Mouse (Mus musculus): ENCODE measurements at regions not wholly inside any gene's neighbourhood (a gene's known extent, or its start where the extent isn't known, plus 50 kb on each side); places are given as distances from the start of the nearest gene placed in this dataset.

DNA sequence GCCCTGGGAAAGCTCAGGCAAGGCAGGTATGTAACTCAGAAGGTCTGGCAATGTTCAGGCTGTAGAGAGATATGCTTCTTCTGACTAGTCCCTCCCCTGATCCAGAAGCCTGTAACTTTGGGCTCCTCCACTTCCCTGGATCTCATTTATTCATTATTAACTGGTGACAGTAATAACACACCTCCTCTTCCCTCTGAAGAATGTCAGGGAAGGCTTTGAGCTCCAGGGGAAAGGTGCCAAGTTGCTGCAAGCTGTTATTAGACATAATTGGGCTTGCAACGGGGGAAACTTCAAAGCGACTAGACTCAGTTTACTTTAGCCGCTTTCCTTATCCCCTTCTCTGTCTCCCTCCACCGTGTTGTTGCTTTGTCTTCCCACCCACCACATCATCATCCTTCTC lies 75.6 kb upstream of the Tmprss2 start:
- no peak for DNase-seq (ENCODE audit: low spot score in 2 of 2)

- no peak for DNase-seq (ENCODE audit: low spot score in 2 of 2)
These were observed 74.7 kb upstream of the Tmprss2 start for GRCm38 (mm10) chr16:97685603-97686285.

DNA sequence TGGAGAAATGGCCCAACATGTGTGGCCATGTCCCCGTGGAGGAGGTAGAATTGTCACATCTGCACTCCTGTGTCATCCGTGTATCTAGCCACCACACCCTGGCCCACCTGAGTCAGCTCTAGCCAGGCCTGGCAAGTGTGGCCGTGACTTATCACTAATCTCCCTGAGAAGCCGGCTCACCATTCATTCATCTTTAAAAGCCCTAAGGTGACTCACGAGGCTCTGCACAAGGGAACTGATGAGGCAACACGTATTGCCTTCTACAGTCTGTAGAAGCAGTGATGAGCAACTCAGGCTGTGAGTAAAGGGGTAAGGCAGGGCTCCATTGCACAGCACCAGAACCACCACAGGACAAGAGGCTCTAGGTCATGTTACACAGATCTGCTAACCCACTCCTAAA lies 70.2 kb upstream of the Tmprss2 start:
- no peak for DNase-seq (ENCODE audit: low spot score in 2 of 2)

GRCm38 (mm10) chr16:97679820-97680219 lies 68.8 kb upstream of the Tmprss2 start:
- no peak for DNase-seq (ENCODE audit: low spot score in 2 of 2)

- DNase-seq (ENCODE audit: low spot score in 2 of 2), result no peak
These were observed 68.3 kb upstream of the Tmprss2 start for GRCm38 (mm10) chr16:97679252-97679651.

- DNase-seq (ENCODE audit: low spot score in 2 of 2), result no peak
These were observed 66.6 kb upstream of the Tmprss2 start for GRCm38 (mm10) chr16:97677621-97678020.

GRCm38 (mm10) chr16:97673576-97673975 lies 62.6 kb upstream of the Tmprss2 start:
- no peak for DNase-seq (ENCODE audit: low spot score in 2 of 2)

DNA sequence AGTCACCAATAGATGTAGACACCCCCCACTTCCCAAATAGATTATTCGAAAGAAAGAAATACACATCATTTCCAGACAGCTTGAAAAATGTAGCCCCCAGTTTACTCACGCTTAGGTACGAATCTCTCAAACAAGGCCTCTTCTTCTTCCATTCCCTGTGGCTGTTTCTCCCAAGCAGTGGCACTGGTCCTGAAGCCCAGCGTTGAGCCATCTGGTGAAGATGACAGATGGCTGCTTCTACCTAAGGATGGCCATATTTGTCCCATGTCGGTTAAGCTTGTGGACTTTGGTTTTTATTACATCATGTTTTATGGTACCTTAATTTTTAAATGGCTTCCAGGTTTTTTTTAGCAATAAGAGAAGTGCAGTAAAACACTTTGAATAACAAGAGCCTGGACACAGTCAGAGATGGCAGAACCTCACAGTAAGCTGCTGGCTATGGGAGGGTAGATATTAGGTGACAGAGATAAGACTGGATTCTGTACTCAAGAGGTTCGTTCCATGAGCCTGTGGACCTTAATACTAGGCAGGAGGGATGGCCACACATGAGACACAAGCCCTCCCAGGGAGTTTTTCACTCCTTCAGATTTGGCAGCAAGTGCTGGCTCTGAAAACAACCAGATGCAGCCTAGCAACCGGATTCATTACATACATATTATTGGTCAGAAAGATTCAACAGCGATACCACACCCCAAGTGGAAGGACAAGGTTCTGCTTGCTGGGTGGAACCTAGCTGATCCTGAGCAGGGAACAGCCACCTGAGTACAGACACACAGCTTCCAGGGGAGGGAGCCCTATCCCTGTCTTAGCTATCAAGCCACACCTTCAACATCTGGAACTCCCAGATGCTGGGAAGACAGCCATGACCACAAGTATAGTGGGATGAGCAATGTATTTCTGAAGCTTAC lies 59.4 kb upstream of the Tmprss2 start:
- peak; percentile 22 to 43 for DNase-seq (ENCODE audit: low spot score in 2 of 2)

GRCm38 (mm10) chr16:97667536-97667935 lies 56.5 kb upstream of the Tmprss2 start:
- DNase-seq (ENCODE audit: low spot score in 2 of 2), result no peak

DNA sequence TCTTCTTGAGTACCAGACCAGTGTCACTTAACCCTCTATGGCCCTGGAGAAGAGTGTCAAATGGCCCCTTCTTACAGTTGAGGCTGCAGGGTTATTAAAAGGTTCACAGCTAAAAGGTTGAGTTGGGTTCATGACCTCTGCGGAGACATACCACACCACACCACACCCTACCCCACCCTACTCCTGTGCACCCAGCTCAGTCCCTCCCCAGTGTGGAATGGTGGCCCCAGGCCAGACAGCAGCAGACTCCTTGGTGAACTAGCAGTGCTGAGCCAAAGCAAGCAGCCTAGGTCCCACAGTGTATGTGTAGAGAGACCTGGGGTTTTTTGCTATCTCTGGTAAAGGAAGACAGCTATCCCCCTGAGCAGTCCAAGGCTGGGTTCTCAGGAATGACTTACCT lies 54.5 kb upstream of the Tmprss2 start:
- DNase-seq (ENCODE audit: low spot score in 2 of 2), result no peak
